Mouse (Mus musculus): Measurements from ENCODE around the gene Izumo4. TPM values are rescaled to one million over a fixed set of nuclear protein-coding genes. Genes with fewer than 3 reads are reported as not detected.

Gene Izumo4
- polyA plus RNA-seq, 1 experiment from 2014 or later = 49.5 TPM

GRCm38 (mm10) chr10:80747410-80747809, 45.4 kb downstream of the Izumo4 start:
- ATAC-seq = no peak
- H3K27me3 ChIP-seq (ENCODE audit: control insufficient read depth, insufficient read depth, low read depth, low read length) = no peaks in the 10 kb centered on the region; the same call in 1 of the 2 replicates
- WGBS = 12% methylated on average over 3 of the region's 3 CpGs
- no peak overlapping the region for H3K9ac ChIP-seq (ENCODE audit: low read depth, low read length)
- H3K4me3 ChIP-seq (ENCODE audit: low read depth, low read length) = no peak overlapping the region
- H3K4me1 ChIP-seq (ENCODE audit: control insufficient read depth, insufficient read depth, low read length) = peaks cover 7% of the 10 kb centered on the region
- no peak overlapping the region for H3K4me2 ChIP-seq (ENCODE audit: low read length)
- no peaks in the 10 kb centered on the region for H3K36me3 ChIP-seq (ENCODE audit: control insufficient read depth, insufficient read depth, low read length)
- no peaks in the 10 kb centered on the region for H3K9me3 ChIP-seq (replicated peaks; ENCODE audit: control insufficient read depth, low read length, poor library complexity, severe bottlenecking)
- no peak overlapping the region for H3K27ac ChIP-seq (ENCODE audit: low read length)

- no peaks in the 10 kb centered on the region; the same call in 1 of the 2 replicates for H3K27me3 ChIP-seq (ENCODE audit: control insufficient read depth, insufficient read depth, low read depth, low read length)
- H3K9me3 ChIP-seq (replicated peaks; ENCODE audit: control insufficient read depth, low read length, poor library complexity, severe bottlenecking) = no peaks in the 10 kb centered on the region
- peaks cover 3% of the 10 kb centered on the region for H3K4me1 ChIP-seq (ENCODE audit: control insufficient read depth, insufficient read depth, low read length)
- ATAC-seq = no peak
- H3K36me3 ChIP-seq (ENCODE audit: control insufficient read depth, insufficient read depth, low read length) = no peaks in the 10 kb centered on the region
- no peak overlapping the region for H3K27ac ChIP-seq (ENCODE audit: low read length)
- 16% methylated on average over 6 of the region's 6 CpGs for WGBS
- no peak overlapping the region for H3K4me2 ChIP-seq (ENCODE audit: low read length)
- no peak overlapping the region for H3K9ac ChIP-seq (ENCODE audit: low read depth, low read length)
- H3K4me3 ChIP-seq (ENCODE audit: low read depth, low read length) = no peak overlapping the region
These were observed 46.6 kb downstream of the Izumo4 start for GRCm38 (mm10) chr10:80748609-80749008.

GRCm38 (mm10) chr10:80751188-80751832, 49.3 kb downstream of the Izumo4 start:
- H3K4me2 ChIP-seq (ENCODE audit: low read length) = peak overlapping the region; percentile 8; the same call in 1 of the 2 replicates
- no peak for ATAC-seq
- peak overlapping the region; percentile 28; the same call in 1 of the 2 replicates for H3K9ac ChIP-seq (ENCODE audit: low read depth, low read length)
- no peak overlapping the region for H3K27ac ChIP-seq (ENCODE audit: low read length)
- no peak overlapping the region for H3K4me3 ChIP-seq (ENCODE audit: low read depth, low read length)
- peaks cover 13% of the 10 kb centered on the region for H3K4me1 ChIP-seq (ENCODE audit: control insufficient read depth, insufficient read depth, low read length)
- H3K9me3 ChIP-seq (replicated peaks; ENCODE audit: control insufficient read depth, low read length, poor library complexity, severe bottlenecking) = no peaks in the 10 kb centered on the region
- H3K36me3 ChIP-seq (ENCODE audit: control insufficient read depth, insufficient read depth, low read length) = no peaks in the 10 kb centered on the region
- 16% methylated on average over 16 of the region's 16 CpGs for WGBS
- no peaks in the 10 kb centered on the region; the same call in 1 of the 2 replicates for H3K27me3 ChIP-seq (ENCODE audit: control insufficient read depth, insufficient read depth, low read depth, low read length)

GRCm38 (mm10) chr10:80752079-80752625, 50.2 kb downstream of the Izumo4 start:
- no peaks in the 10 kb centered on the region for H3K9me3 ChIP-seq (replicated peaks; ENCODE audit: control insufficient read depth, low read length, poor library complexity, severe bottlenecking)
- 5% methylated on average over 6 of the region's 6 CpGs for WGBS
- no peaks in the 10 kb centered on the region for H3K36me3 ChIP-seq (ENCODE audit: control insufficient read depth, insufficient read depth, low read length)
- H3K9ac ChIP-seq (ENCODE audit: low read depth, low read length) = no peak overlapping the region
- peaks cover 22% of the 10 kb centered on the region for H3K4me1 ChIP-seq (ENCODE audit: control insufficient read depth, insufficient read depth, low read length)
- ATAC-seq = no peak
- no peak overlapping the region for H3K27ac ChIP-seq (ENCODE audit: low read length)
- no peaks in the 10 kb centered on the region; the same call in 1 of the 2 replicates for H3K27me3 ChIP-seq (ENCODE audit: control insufficient read depth, insufficient read depth, low read depth, low read length)
- H3K4me2 ChIP-seq (ENCODE audit: low read length) = peak overlapping the region; percentile 8; the same call in 1 of the 2 replicates
- H3K4me3 ChIP-seq (ENCODE audit: low read depth, low read length) = no peak overlapping the region

- peak within 1 kb of the TSS; percentile 81 for H3K9ac ChIP-seq (ENCODE audit: low read depth, low read length)
- peak within 1 kb of the TSS; percentile 98 for H3K4me2 ChIP-seq (ENCODE audit: low read length)
- no peaks in the 10 kb centered on the region for H3K36me3 ChIP-seq (ENCODE audit: control insufficient read depth, insufficient read depth, low read length)
- peak; percentile 91 for ATAC-seq
- H3K4me1 ChIP-seq (ENCODE audit: control insufficient read depth, insufficient read depth, low read length) = peaks cover 32% of the 10 kb centered on the region
- WGBS = 2% methylated on average over 33 of the region's 57 CpGs
- H3K27me3 ChIP-seq (ENCODE audit: control insufficient read depth, insufficient read depth, low read depth, low read length) = no peaks in the 10 kb centered on the region
- no peaks in the 10 kb centered on the region for H3K9me3 ChIP-seq (replicated peaks; ENCODE audit: control insufficient read depth, low read length, poor library complexity, severe bottlenecking)
- peak within 1 kb of the TSS; percentile 87 for H3K27ac ChIP-seq (ENCODE audit: low read length)
- H3K4me3 ChIP-seq (ENCODE audit: low read depth, low read length) = peak within 1 kb of the TSS; percentile 77
These were observed 52.8 kb downstream of the Izumo4 start, which contains the start of gene Dot1l for GRCm38 (mm10) chr10:80754594-80755290. Gene Dot1l (plus strand): TSS chr10:80755206.

Other genes with a start within 250 kb of the Izumo4 start
- gene Onecut3, start 207.3 kb upstream of the Izumo4 start, polyA plus RNA-seq (2015; fragmentation: Nextera tagmentation; extraction: Ambion mirVana) = 1.2 and 1.6 TPM in 2 replicates
- 1.1 and 1.4 TPM in 2 replicates for gene Atp8b3, start 163.1 kb upstream of the Izumo4 start, polyA plus RNA-seq (2015; fragmentation: Nextera tagmentation; extraction: Ambion mirVana)
- gene Rexo1, start 140.6 kb upstream of the Izumo4 start, polyA plus RNA-seq (2015; fragmentation: Nextera tagmentation; extraction: Ambion mirVana) = 26.9 and 27.6 TPM in 2 replicates
- gene Klf16, start 124.9 kb upstream of the Izumo4 start, polyA plus RNA-seq (2015; fragmentation: Nextera tagmentation; extraction: Ambion mirVana) = 4.9 and 5.5 TPM in 2 replicates
- gene Abhd17a, start 111.8 kb upstream of the Izumo4 start, polyA plus RNA-seq (2015; fragmentation: Nextera tagmentation; extraction: Ambion mirVana) = 97.0 and 108 TPM in 2 replicates
- gene Scamp4, start 99.3 kb upstream of the Izumo4 start, polyA plus RNA-seq (2015; fragmentation: Nextera tagmentation; extraction: Ambion mirVana) = 61.2 and 64.3 TPM in 2 replicates
- gene Adat3, start 99.3 kb upstream of the Izumo4 start, polyA plus RNA-seq (2015; fragmentation: Nextera tagmentation; extraction: Ambion mirVana) = 4.5 and 6.2 TPM in 2 replicates
- gene Gm49322, start 96.2 kb upstream of the Izumo4 start, polyA plus RNA-seq (2015; fragmentation: Nextera tagmentation; extraction: Ambion mirVana) = 3.0 and 4.0 TPM in 2 replicates
- 79.9 and 96.8 TPM in 2 replicates for gene Csnk1g2, start 79.3 kb upstream of the Izumo4 start, polyA plus RNA-seq (2015; fragmentation: Nextera tagmentation; extraction: Ambion mirVana)
- 71.8 and 73.5 TPM in 2 replicates for gene Btbd2, start 45.1 kb upstream of the Izumo4 start, polyA plus RNA-seq (2015; fragmentation: Nextera tagmentation; extraction: Ambion mirVana)
- gene Mknk2, start 24.1 kb upstream of the Izumo4 start, polyA plus RNA-seq (2015; fragmentation: Nextera tagmentation; extraction: Ambion mirVana) = 43.7 and 49.1 TPM in 2 replicates
- gene Mob3a, start 207 bp upstream of the Izumo4 start, polyA plus RNA-seq (2015; fragmentation: Nextera tagmentation; extraction: Ambion mirVana) = 61.4 and 64.3 TPM in 2 replicates
- 99.5 and 112 TPM in 2 replicates for gene Ap3d1, start 40.1 kb downstream of the Izumo4 start, polyA plus RNA-seq (2015; fragmentation: Nextera tagmentation; extraction: Ambion mirVana)
- 17.7 and 17.8 TPM in 2 replicates for gene Dot1l, start 53.0 kb downstream of the Izumo4 start, polyA plus RNA-seq (2015; fragmentation: Nextera tagmentation; extraction: Ambion mirVana)
- gene Sf3a2, start 96.0 kb downstream of the Izumo4 start, polyA plus RNA-seq (2015; fragmentation: Nextera tagmentation; extraction: Ambion mirVana) = 57.8 and 60.6 TPM in 2 replicates
- 121 and 125 TPM in 2 replicates for gene Plekhj1, start 96.4 kb downstream of the Izumo4 start, polyA plus RNA-seq (2015; fragmentation: Nextera tagmentation; extraction: Ambion mirVana)
- gene Amh, start 103.1 kb downstream of the Izumo4 start, polyA plus RNA-seq (2015; fragmentation: Nextera tagmentation; extraction: Ambion mirVana) = not detected in 2 replicates
- 0.39 and 0.45 TPM in 2 replicates for gene Jsrp1, start 111.3 kb downstream of the Izumo4 start, polyA plus RNA-seq (2015; fragmentation: Nextera tagmentation; extraction: Ambion mirVana)
- gene Oaz1, start 124.5 kb downstream of the Izumo4 start, polyA plus RNA-seq (2015; fragmentation: Nextera tagmentation; extraction: Ambion mirVana) = 1,102 and 1,149 TPM in 2 replicates
- 12.6 and 16.9 TPM in 2 replicates for gene Lingo3, start 141.9 kb downstream of the Izumo4 start, polyA plus RNA-seq (2015; fragmentation: Nextera tagmentation; extraction: Ambion mirVana)
- 202 and 205 TPM in 2 replicates for gene Lsm7, start 153.0 kb downstream of the Izumo4 start, polyA plus RNA-seq (2015; fragmentation: Nextera tagmentation; extraction: Ambion mirVana)
- gene Sppl2b, start 153.1 kb downstream of the Izumo4 start, polyA plus RNA-seq (2015; fragmentation: Nextera tagmentation; extraction: Ambion mirVana) = 82.4 and 84.1 TPM in 2 replicates
- gene Tmprss9, start 169.7 kb downstream of the Izumo4 start, polyA plus RNA-seq (2015; fragmentation: Nextera tagmentation; extraction: Ambion mirVana) = 0.10 and 0.16 TPM in 2 replicates
- 297 and 316 TPM in 2 replicates for gene Timm13, start 198.8 kb downstream of the Izumo4 start, polyA plus RNA-seq (2015; fragmentation: Nextera tagmentation; extraction: Ambion mirVana)
- 40.4 and 45.5 TPM in 2 replicates for gene Lmnb2, start 216.1 kb downstream of the Izumo4 start, polyA plus RNA-seq (2015; fragmentation: Nextera tagmentation; extraction: Ambion mirVana)
- 6.4 and 7.1 TPM in 2 replicates for gene Gadd45b, start 227.9 kb downstream of the Izumo4 start, polyA plus RNA-seq (2015; fragmentation: Nextera tagmentation; extraction: Ambion mirVana)